8 mouse cellular contexts compared by ENCODE assay signal in the genomic region with DNA sequence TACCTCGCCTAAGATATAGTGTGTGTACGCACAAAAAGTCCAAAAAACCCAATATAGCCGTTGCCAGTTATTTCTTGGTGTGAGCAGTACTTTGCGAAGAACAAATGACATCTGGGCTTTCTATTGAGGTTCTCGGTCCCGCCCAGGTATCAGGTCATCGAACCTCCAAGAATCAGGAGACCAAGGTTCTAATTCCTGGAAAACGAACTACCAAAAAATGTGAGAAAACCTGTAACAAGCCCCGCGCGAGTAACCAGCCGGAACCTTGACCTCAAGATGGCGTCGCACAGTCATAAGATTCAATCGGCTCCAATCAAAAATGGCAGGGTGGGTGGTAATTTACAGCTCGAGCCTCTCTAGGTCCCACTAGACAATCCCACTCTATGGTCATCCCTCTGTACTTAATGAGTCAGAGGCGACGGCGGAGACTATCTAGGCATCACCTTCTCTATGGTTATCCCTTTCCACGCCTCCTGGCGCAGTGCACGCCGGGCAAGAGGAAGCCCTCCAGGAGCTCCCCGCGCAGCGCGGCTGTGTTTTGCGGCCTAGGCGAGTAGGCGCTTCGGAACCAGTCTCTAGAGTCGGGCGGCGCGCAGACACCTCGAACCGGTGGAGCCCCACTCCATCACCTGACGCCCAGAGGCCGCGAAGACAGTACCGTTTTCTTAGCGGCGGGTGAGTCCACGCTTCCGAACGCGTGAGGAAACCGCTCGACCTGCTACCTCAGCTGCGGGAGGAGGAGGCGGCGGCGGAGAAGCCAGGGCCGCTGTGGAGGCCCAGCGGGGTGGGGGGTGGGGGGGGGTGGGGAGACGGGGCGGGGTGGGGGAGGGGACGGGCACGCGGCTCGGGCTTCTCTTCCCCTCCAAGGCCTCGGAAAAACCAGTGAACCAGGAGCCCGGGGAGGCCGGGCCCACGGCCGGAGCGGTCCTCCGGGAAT. TPM values are rescaled to one million over a fixed set of nuclear protein-coding genes. Genes with fewer than 3 reads are reported as not detected.
DNase-seq lines count a peak whose midpoint lies in the region; ATAC-seq and TF ChIP-seq lines count a peak whose summit lies in the region.

No protein-coding gene starts in this region.

- under 1% methylated on average over 68 of the region's 68 CpGs for WGBS in bone marrow, adult 2 months
- under 1% methylated on average over 60 of the region's 68 CpGs for WGBS in embryonic facial prominence, embryonic 15.5 days
- WGBS in limb, embryonic 14.5 days = under 1% methylated on average over 61 of the region's 68 CpGs
- WGBS in midbrain, postnatal 0 days = under 1% methylated on average over 44 of the region's 68 CpGs

- peak overlapping the region; percentile 96 for H3K9ac ChIP-seq in embryonic facial prominence, embryonic 15.5 days
- peak overlapping the region; percentile 90 for H3K9ac ChIP-seq in limb, embryonic 14.5 days (ENCODE audit: low read depth, low read length, severe bottlenecking)
- peak overlapping the region; percentile 91 for H3K9ac ChIP-seq in midbrain, postnatal 0 days (replicated peaks; ENCODE audit: low read length, poor library complexity, severe bottlenecking)

- no peaks in the 10 kb centered on the region for H3K4me1 ChIP-seq in bone marrow, adult 2 months (ENCODE audit: control insufficient read depth, insufficient read depth, low read length)
- peaks cover 6% of the 10 kb centered on the region; the same call in 1 of the 2 replicates for H3K4me1 ChIP-seq in embryonic facial prominence, embryonic 15.5 days
- peaks cover 5% of the 10 kb centered on the region for H3K4me1 ChIP-seq in limb, embryonic 14.5 days (ENCODE audit: control insufficient read depth, insufficient read depth, low read length)
- no peaks in the 10 kb centered on the region for H3K4me1 ChIP-seq in midbrain, postnatal 0 days (ENCODE audit: insufficient read depth, low read length)

- no peaks in the 10 kb centered on the region for H3K27me3 ChIP-seq in embryonic facial prominence, embryonic 15.5 days
- H3K27me3 ChIP-seq in limb, embryonic 14.5 days (ENCODE audit: control insufficient read depth, insufficient read depth, low read length) = no peaks in the 10 kb centered on the region
- no peaks in the 10 kb centered on the region for H3K27me3 ChIP-seq in midbrain, postnatal 0 days (ENCODE audit: insufficient read depth, low read length)

- H3K36me3 ChIP-seq in embryonic facial prominence, embryonic 15.5 days = peaks cover 11% of the 10 kb centered on the region
- H3K36me3 ChIP-seq in limb, embryonic 14.5 days (ENCODE audit: control insufficient read depth, insufficient read depth, low read length) = peaks cover 20% of the 10 kb centered on the region
- H3K36me3 ChIP-seq in midbrain, postnatal 0 days (ENCODE audit: insufficient read depth, low read length) = no peaks in the 10 kb centered on the region

- no peaks in the 10 kb centered on the region for H3K9me3 ChIP-seq in embryonic facial prominence, embryonic 15.5 days (replicated peaks)
- H3K9me3 ChIP-seq in limb, embryonic 14.5 days (ENCODE audit: control insufficient read depth, low read length) = no peaks in the 10 kb centered on the region
- no peaks in the 10 kb centered on the region for H3K9me3 ChIP-seq in midbrain, postnatal 0 days (ENCODE audit: low read length)

- peak overlapping the region; percentile 78 for H3K4me3 ChIP-seq in bone marrow, adult 2 months (replicated peaks; ENCODE audit: control insufficient read depth, low read depth, low read length)
- H3K4me3 ChIP-seq in embryonic facial prominence, embryonic 15.5 days (replicated peaks) = peak overlapping the region; percentile 88
- peak overlapping the region; percentile 77 for H3K4me3 ChIP-seq in limb, embryonic 14.5 days (replicated peaks; ENCODE audit: low read length)
- H3K4me3 ChIP-seq in midbrain, postnatal 0 days (ENCODE audit: low read depth, low read length) = peak overlapping the region; percentile 96

- peak; percentile 100 for ATAC-seq in embryonic facial prominence, embryonic 15.5 days (ENCODE audit: insufficient number of reproducible peaks, low FRiP score, low TSS enrichment, low read depth)
- ATAC-seq in limb, embryonic 14.5 days (ENCODE audit: low FRiP score, low read depth) = peak; percentile 100
- peak; percentile 100 for ATAC-seq in midbrain, postnatal 0 days (ENCODE audit: low FRiP score)

- H3K27ac ChIP-seq in bone marrow, adult 2 months (ENCODE audit: control insufficient read depth, insufficient read depth, low read depth, low read length, poor library complexity) = peak overlapping the region; percentile 95
- peak overlapping the region; percentile 96 for H3K27ac ChIP-seq in embryonic facial prominence, embryonic 15.5 days (replicated peaks)
- H3K27ac ChIP-seq in limb, embryonic 14.5 days (replicated peaks; ENCODE audit: low read depth, low read length) = peak overlapping the region; percentile 97
- H3K27ac ChIP-seq in midbrain, postnatal 0 days (ENCODE audit: low read depth, low read length) = peak overlapping the region; percentile 91

- TF ChIP-seq CTCF in bone marrow, adult 2 months (IDR thresholded peaks at IDR 0.05; ENCODE audit: control insufficient read depth, insufficient read depth, low read length) = no peak
- TF ChIP-seq CTCF in midbrain, postnatal 0 days (IDR thresholded peaks at IDR 0.05) = peak; percentile 48; the same call in 1 of the 2 replicates

- peak; percentile 100 for DNase-seq in 416B (ENCODE audit: low read depth)
- DNase-seq in heart, adult 8-10 months (ENCODE audit: low spot score) = peak; percentile 99
- peak; percentile 99 for DNase-seq in kidney, adult 9 months
- peak; percentile 100 for DNase-seq in limb, embryonic 14.5 days (ENCODE audit: low spot score)
- DNase-seq in midbrain, postnatal 0 days (ENCODE audit: low spot score) = peak; percentile 100
- peak; percentile 86 to 91 for DNase-seq in spleen, postnatal 14 days (ENCODE audit: low spot score in 2 of 2)

- H3K4me2 ChIP-seq in embryonic facial prominence, embryonic 15.5 days (replicated peaks) = peak overlapping the region; percentile 58
- peak overlapping the region; percentile 68 for H3K4me2 ChIP-seq in limb, embryonic 14.5 days (replicated peaks; ENCODE audit: low read depth, low read length, severe bottlenecking)
- H3K4me2 ChIP-seq in midbrain, postnatal 0 days (ENCODE audit: low read depth, low read length, poor library complexity, severe bottlenecking) = peak overlapping the region; percentile 60

- peak; percentile 95 for TF ChIP-seq POLR2A in bone marrow, adult 2 months (IDR thresholded peaks at IDR 0.05; ENCODE audit: borderline replicate concordance, control insufficient read depth, low read depth, low read length)
- peak; percentile 94 for TF ChIP-seq POLR2A in limb, embryonic 14.5 days (IDR thresholded peaks at IDR 0.05; ENCODE audit: borderline replicate concordance, extremely low read depth, insufficient read depth, insufficient read length)

RNA-seq across cellular contexts. Expression of gene Rbm25, which starts 1.0 kb away (rescaled TPM):
- polyA plus RNA-seq in bone marrow, adult 2 months (2011; ENCODE audit: insufficient read depth, insufficient read length, low replicate concordance, missing spikeins) = 159 and 182 TPM in 2 replicates
- 225 and 256 TPM in 2 replicates for polyA plus RNA-seq in embryonic facial prominence, embryonic 15.5 days (2015; fragmentation: Nextera tagmentation; extraction: Ambion mirVana)
- total RNA-seq in heart, adult 8-10 months (2022) = 10 to 100 TPM; 38.8 to 51.6 (median 44.8) TPM
- 149 and 178 TPM in 2 replicates for polyA plus RNA-seq in limb, embryonic 14.5 days (2012; rRNA removed)
- polyA plus RNA-seq in limb, embryonic 14.5 days (2014; fragmentation: Nextera tagmentation; extraction: Ambion mirVana) = 212 and 236 TPM in 2 replicates
- 68.2 and 166 TPM in 2 replicates for total RNA-seq in midbrain, postnatal 0 days (2014; rRNA removed)
- 206 and 231 TPM in 2 replicates for polyA plus RNA-seq in midbrain, postnatal 0 days (2015; fragmentation: Nextera tagmentation; extraction: Ambion mirVana)

RNA-seq across cellular contexts. Expression of gene Zfyve1, which starts 35.0 kb away (rescaled TPM):
- polyA plus RNA-seq in bone marrow, adult 2 months (2011; ENCODE audit: insufficient read depth, insufficient read length, low replicate concordance, missing spikeins) = 6.8 and 17.5 TPM in 2 replicates
- polyA plus RNA-seq in embryonic facial prominence, embryonic 15.5 days (2015; fragmentation: Nextera tagmentation; extraction: Ambion mirVana) = 18.8 and 21.4 TPM in 2 replicates
- total RNA-seq in heart, adult 8-10 months (2022) = 10 to 100 TPM; 12.4 to 16.9 (median 14.4) TPM
- polyA plus RNA-seq in limb, embryonic 14.5 days (2012; rRNA removed) = 31.5 and 33.8 TPM in 2 replicates
- 17.0 and 17.2 TPM in 2 replicates for polyA plus RNA-seq in limb, embryonic 14.5 days (2014; fragmentation: Nextera tagmentation; extraction: Ambion mirVana)
- 32.2 and 35.7 TPM in 2 replicates for total RNA-seq in midbrain, postnatal 0 days (2014; rRNA removed)
- polyA plus RNA-seq in midbrain, postnatal 0 days (2015; fragmentation: Nextera tagmentation; extraction: Ambion mirVana) = 12.9 and 15.6 TPM in 2 replicates

RNA-seq across cellular contexts. Expression of gene Psen1, which starts 55.9 kb away (rescaled TPM):
- polyA plus RNA-seq in bone marrow, adult 2 months (2011; ENCODE audit: insufficient read depth, insufficient read length, low replicate concordance, missing spikeins) = 15.1 and 40.3 TPM in 2 replicates
- polyA plus RNA-seq in embryonic facial prominence, embryonic 15.5 days (2015; fragmentation: Nextera tagmentation; extraction: Ambion mirVana) = 67.8 and 72.3 TPM in 2 replicates
- 10 to 100 TPM; 30.1 to 40.0 (median 34.9) TPM for total RNA-seq in heart, adult 8-10 months (2022)
- polyA plus RNA-seq in limb, embryonic 14.5 days (2012; rRNA removed) = 30.5 and 33.1 TPM in 2 replicates
- polyA plus RNA-seq in limb, embryonic 14.5 days (2014; fragmentation: Nextera tagmentation; extraction: Ambion mirVana) = 77.3 and 79.3 TPM in 2 replicates
- total RNA-seq in midbrain, postnatal 0 days (2014; rRNA removed) = 64.6 and 68.5 TPM in 2 replicates
- 57.1 and 58.2 TPM in 2 replicates for polyA plus RNA-seq in midbrain, postnatal 0 days (2015; fragmentation: Nextera tagmentation; extraction: Ambion mirVana)

Comparison
In these comparisons a context has a peak if more than half of its experiments do, and no peak if none do; other contexts are left out.
1. Peak in every context shown above with its lines: DNase-seq, ATAC-seq, H3K4me3 ChIP-seq and H3K27ac ChIP-seq.